Mouse (Mus musculus): Measurements from ENCODE around the gene Tmc5. TPM values are rescaled to one million over a fixed set of nuclear protein-coding genes. Genes with fewer than 3 reads are reported as not detected.

The Tmc5 gene
- polyA plus RNA-seq, 1 experiment from 2014 or later = 0.15 TPM

- Histone ChIP-seq H3K27ac (replicated peaks; ENCODE audit: low read depth, low read length) (no peak overlapping the region), H3K27me3 (ENCODE audit: control insufficient read depth, insufficient read depth, low read length) (no peaks in the 10 kb centered on the region), H3K4me1 (ENCODE audit: control insufficient read depth, insufficient read depth, low read length) (no peaks in the 10 kb centered on the region), H3K9ac (replicated peaks; ENCODE audit: low read length) (no peak overlapping the region), H3K4me2 (ENCODE audit: low read depth, low read length) (no peak overlapping the region), H3K36me3 (replicated peaks; ENCODE audit: control insufficient read depth, insufficient read depth, low read depth, low read length) (no peaks in the 10 kb centered on the region), H3K4me3 (ENCODE audit: low read depth, low read length) (no peak overlapping the region), H3K9me3 (replicated peaks; ENCODE audit: control insufficient read depth, low read length) (no peaks in the 10 kb centered on the region)
- ATAC-seq (replicated peaks; ENCODE audit: insufficient number of reproducible peaks, low FRiP score, low TSS enrichment, low read depth) = no peak
- 67% methylated on average over 2 of the region's 2 CpGs for WGBS
- DNase-seq (ENCODE audit: low spot score) = no peak
Observed at GRCm38 (mm10) chr7:118579938-118580337, 17.2 kb upstream of the Tmc5 start.

- no peaks in the 10 kb centered on the region for H3K9me3 ChIP-seq (replicated peaks; ENCODE audit: control insufficient read depth, low read length)
- no peaks in the 10 kb centered on the region for H3K4me1 ChIP-seq (ENCODE audit: control insufficient read depth, insufficient read depth, low read length)
- no peak overlapping the region for H3K27ac ChIP-seq (replicated peaks; ENCODE audit: low read depth, low read length)
- peak overlapping the region; percentile 87 for H3K4me2 ChIP-seq (ENCODE audit: low read depth, low read length)
- peak overlapping the region; percentile 60 for H3K4me3 ChIP-seq (ENCODE audit: low read depth, low read length)
- no peaks in the 10 kb centered on the region for H3K36me3 ChIP-seq (replicated peaks; ENCODE audit: control insufficient read depth, insufficient read depth, low read depth, low read length)
- ATAC-seq (replicated peaks; ENCODE audit: insufficient number of reproducible peaks, low FRiP score, low TSS enrichment, low read depth) = no peak
- no peak for DNase-seq (ENCODE audit: low spot score)
- no peaks in the 10 kb centered on the region for H3K27me3 ChIP-seq (ENCODE audit: control insufficient read depth, insufficient read depth, low read length)
- WGBS = 22% methylated on average over 7 of the region's 7 CpGs
- peak overlapping the region; percentile 81; the same call in 1 of the 2 replicates for H3K9ac ChIP-seq (replicated peaks; ENCODE audit: low read length)
Observed at GRCm38 (mm10) chr7:118583821-118584220, 13.3 kb upstream of the Tmc5 start.

- Histone ChIP-seq H3K27me3 (ENCODE audit: control insufficient read depth, insufficient read depth, low read length) (no peaks in the 10 kb centered on the region), H3K9ac (replicated peaks; ENCODE audit: low read length) (peak within 1 kb of the TSS; percentile 81), H3K36me3 (replicated peaks; ENCODE audit: control insufficient read depth, insufficient read depth, low read depth, low read length) (no peaks in the 10 kb centered on the region), H3K4me3 (ENCODE audit: low read depth, low read length) (peak within 1 kb of the TSS; percentile 60), H3K9me3 (replicated peaks; ENCODE audit: control insufficient read depth, low read length) (no peaks in the 10 kb centered on the region), H3K4me1 (ENCODE audit: control insufficient read depth, insufficient read depth, low read length) (no peaks in the 10 kb centered on the region), H3K27ac (replicated peaks; ENCODE audit: low read depth, low read length) (no peak within 1 kb of the TSS), H3K4me2 (ENCODE audit: low read depth, low read length) (peak within 1 kb of the TSS; percentile 87)
- WGBS = under 1% methylated on average over 50 of the region's 51 CpGs
- DNase-seq (ENCODE audit: low spot score) (peak; percentile 88), ATAC-seq (replicated peaks; ENCODE audit: insufficient number of reproducible peaks, low FRiP score, low TSS enrichment, low read depth) (peak; percentile 86)
Observed at GRCm38 (mm10) chr7:118584257-118584907, 12.7 kb upstream of the Tmc5 start, which contains the start of gene Tmc7. Gene Tmc7, minus strand, starts transcription at chr7:118584736.

- no peak for DNase-seq (ENCODE audit: low spot score)
- Histone ChIP-seq H3K27me3 (ENCODE audit: control insufficient read depth, insufficient read depth, low read length) (no peaks in the 10 kb centered on the region), H3K9ac (replicated peaks; ENCODE audit: low read length) (no peak overlapping the region), H3K4me2 (ENCODE audit: low read depth, low read length) (no peak overlapping the region), H3K4me3 (ENCODE audit: low read depth, low read length) (peak overlapping the region; percentile 60), H3K36me3 (replicated peaks; ENCODE audit: control insufficient read depth, insufficient read depth, low read depth, low read length) (no peaks in the 10 kb centered on the region), H3K27ac (replicated peaks; ENCODE audit: low read depth, low read length) (no peak overlapping the region), H3K9me3 (replicated peaks; ENCODE audit: control insufficient read depth, low read length) (no peaks in the 10 kb centered on the region), H3K4me1 (ENCODE audit: control insufficient read depth, insufficient read depth, low read length) (no peaks in the 10 kb centered on the region)
- 71% methylated on average over 5 of the region's 5 CpGs for WGBS
- peak; percentile 24; the same call in 1 of the 2 replicates for ATAC-seq (replicated peaks; ENCODE audit: insufficient number of reproducible peaks, low FRiP score, low TSS enrichment, low read depth)
Observed at GRCm38 (mm10) chr7:118584926-118585325, 12.2 kb upstream of the Tmc5 start.

- H3K36me3 ChIP-seq (replicated peaks; ENCODE audit: control insufficient read depth, insufficient read depth, low read depth, low read length) = no peaks in the 10 kb centered on the region
- 78% methylated on average over 6 of the region's 6 CpGs for WGBS
- ATAC-seq (replicated peaks; ENCODE audit: insufficient number of reproducible peaks, low FRiP score, low TSS enrichment, low read depth) = no peak
Observed at GRCm38 (mm10) chr7:118585856-118586255, 11.2 kb upstream of the Tmc5 start.

GRCm38 (mm10) chr7:118590726-118591305 is 6.3 kb upstream of the Tmc5 start:
- H3K9me3 ChIP-seq (replicated peaks; ENCODE audit: control insufficient read depth, low read length) = no peaks in the 10 kb centered on the region
- H3K27ac ChIP-seq (replicated peaks; ENCODE audit: low read depth, low read length) = no peak overlapping the region
- H3K4me2 ChIP-seq (ENCODE audit: low read depth, low read length) = no peak overlapping the region
- no peak for ATAC-seq (replicated peaks; ENCODE audit: insufficient number of reproducible peaks, low FRiP score, low TSS enrichment, low read depth)
- peaks cover 5% of the 10 kb centered on the region for H3K4me1 ChIP-seq (ENCODE audit: control insufficient read depth, insufficient read depth, low read length)
- H3K36me3 ChIP-seq (replicated peaks; ENCODE audit: control insufficient read depth, insufficient read depth, low read depth, low read length) = no peaks in the 10 kb centered on the region
- DNase-seq (ENCODE audit: low spot score) = no peak
- H3K27me3 ChIP-seq (ENCODE audit: control insufficient read depth, insufficient read depth, low read length) = no peaks in the 10 kb centered on the region
- H3K4me3 ChIP-seq (ENCODE audit: low read depth, low read length) = no peak overlapping the region
- no peak overlapping the region for H3K9ac ChIP-seq (replicated peaks; ENCODE audit: low read length)
- WGBS = 89% methylated on average over 5 of the region's 5 CpGs

More at GRCm38 (mm10) chr7:118585856-118586255, 11.2 kb upstream of the Tmc5 start:
- H3K27ac ChIP-seq (replicated peaks; ENCODE audit: low read depth, low read length) = no peak overlapping the region
- H3K9me3 ChIP-seq (replicated peaks; ENCODE audit: control insufficient read depth, low read length) = no peaks in the 10 kb centered on the region
- H3K4me1 ChIP-seq (ENCODE audit: control insufficient read depth, insufficient read depth, low read length) = no peaks in the 10 kb centered on the region
- DNase-seq (ENCODE audit: low spot score) = no peak
- H3K27me3 ChIP-seq (ENCODE audit: control insufficient read depth, insufficient read depth, low read length) = no peaks in the 10 kb centered on the region
- no peak overlapping the region for H3K9ac ChIP-seq (replicated peaks; ENCODE audit: low read length)
- H3K4me2 ChIP-seq (ENCODE audit: low read depth, low read length) = no peak overlapping the region
- no peak overlapping the region for H3K4me3 ChIP-seq (ENCODE audit: low read depth, low read length)

- 15% methylated on average over 6 of the region's 6 CpGs for WGBS
Observed at GRCm38 (mm10) chr7:118592146-118592545, 5.0 kb upstream of the Tmc5 start.

More at GRCm38 (mm10) chr7:118592146-118592545, 5.0 kb upstream of the Tmc5 start:
- Histone ChIP-seq H3K4me3 (ENCODE audit: low read depth, low read length) (no peak overlapping the region), H3K27ac (replicated peaks; ENCODE audit: low read depth, low read length) (peak overlapping the region; percentile 10; the same call in 1 of the 2 replicates), H3K4me1 (ENCODE audit: control insufficient read depth, insufficient read depth, low read length) (peaks cover 5% of the 10 kb centered on the region), H3K4me2 (ENCODE audit: low read depth, low read length) (peak overlapping the region; percentile 14; the same call in 1 of the 2 replicates), H3K27me3 (ENCODE audit: control insufficient read depth, insufficient read depth, low read length) (peaks cover 6% of the 10 kb centered on the region), H3K36me3 (replicated peaks; ENCODE audit: control insufficient read depth, insufficient read depth, low read depth, low read length) (no peaks in the 10 kb centered on the region), H3K9me3 (replicated peaks; ENCODE audit: control insufficient read depth, low read length) (no peaks in the 10 kb centered on the region), H3K9ac (replicated peaks; ENCODE audit: low read length) (0 out of 2 replicates have a peak overlapping the region, but pooled peaks have one; percentile 18)
- ATAC-seq (replicated peaks; ENCODE audit: insufficient number of reproducible peaks, low FRiP score, low TSS enrichment, low read depth) = no peak
- peak; percentile 74 for DNase-seq (ENCODE audit: low spot score)

Data from embryonic facial prominence, embryonic 11.5 days (tissue).